Mouse (Mus musculus) midbrain, postnatal 0 days (tissue): ENCODE measurements around the gene Grwd1. TPM values are rescaled to one million over a fixed set of nuclear protein-coding genes. Genes with fewer than 3 reads are reported as not detected.

Source experiments
- ATAC-seq: fragments of 200-750 bp; cut with Nextera tagmentation; 2 replicates; pipeline ENCODE4 v1.8.0; 2017; ENCODE audit warnings: moderate number of reproducible peaks, mild to moderate bottlenecking, moderate TSS enrichment, moderate library complexity; ENCODE audit not compliant: low FRiP score
- DNase-seq: peaks from one replicate; pipeline ENCODE4 v3.0.0-alpha.2; 2015; ENCODE audit warnings: low spot score
- H3K27ac ChIP-seq: fragments of 300-500 bp; sonication (generic); 2 replicates; pipeline ENCODE4 v1.5.1; 2014; ENCODE audit warnings: low read depth, mild to moderate bottlenecking, low read length, mixed read lengths
- H3K27me3 ChIP-seq: fragments of 300-500 bp; sonication (generic); 2 replicates; pipeline ENCODE4 v1.6.1; 2014; ENCODE audit warnings: low read length, control low read depth, mixed read lengths; ENCODE audit not compliant: insufficient read depth
- H3K36me3 ChIP-seq: fragments of 300-500 bp; sonication (generic); 2 replicates; pipeline ENCODE4 v1.6.1; 2014; ENCODE audit warnings: low read length, control low read depth, mixed read lengths; ENCODE audit not compliant: insufficient read depth
- H3K4me1 ChIP-seq: fragments of 300-500 bp; sonication (generic); 2 replicates; pipeline ENCODE4 v1.6.1; 2014; ENCODE audit warnings: mild to moderate bottlenecking, control low read depth, antibody characterized with exemption, low read length, mixed read lengths; ENCODE audit not compliant: insufficient read depth
- H3K4me2 ChIP-seq: fragments of 300-500 bp; sonication (generic); 2 replicates; pipeline ENCODE4 v1.6.1; 2014; ENCODE audit warnings: low read depth, mild to moderate bottlenecking, low read length, mixed read lengths; ENCODE audit not compliant: poor library complexity, severe bottlenecking
- H3K4me3 ChIP-seq: fragments of 300-500 bp; sonication (generic); 2 replicates; pipeline ENCODE4 v1.5.1; 2014; ENCODE audit warnings: low read depth, mild to moderate bottlenecking, low read length, moderate library complexity
- H3K9ac ChIP-seq: fragments of 300-500 bp; sonication (generic); replicated peaks from 2 replicates; pipeline ENCODE4 v1.6.1; 2014; ENCODE audit warnings: mild to moderate bottlenecking, low read length, moderate library complexity, mixed read lengths; ENCODE audit not compliant: poor library complexity, severe bottlenecking
- H3K9me3 ChIP-seq: fragments of 300-500 bp; sonication (generic); 2 replicates; pipeline ENCODE4 v1.6.1; 2016; ENCODE audit warnings: low read length, control low read depth
- CTCF ChIP-seq: IDR thresholded peaks from 2 replicates; pipeline ENCODE4 v1.5.1; 2016; ENCODE audit warnings: antibody characterized with exemption, mild to moderate bottlenecking
- WGBS: fragments of 180-500 bp; shearing (Covaris S2); extraction: QIAGEN DNeasy Blood & Tissue Kit; methylation state at CpG from one replicate; pipeline ENCODE4 v1.1.7; 2014; 5-methylcytosine and 5-hydroxymethylcytosine counted together
- polyA plus RNA-seq: library from polyadenylated mRNA; unstranded; fragments of >200 nt; fragmentation: Nextera tagmentation; extraction: Ambion mirVana; gene quantifications from 2 replicates; pipeline ENCODE4 v1.2.1, GENCODE M21; 2015
- total RNA-seq: library from RNA; depleted of rRNA; stranded (reverse); fragments of >200 nt; gene quantifications from 2 replicates; pipeline ENCODE4 v1.2.3, GENCODE M21; 2014

Grwd1 gene
- total and polyA plus RNA-seq, 2 experiments from 2014 or later: 31.3 to 48.7 TPM

GRCm38 (mm10) chr7:45865925-45866910, 35.5 kb upstream of the Grwd1 start:
- Histone ChIP-seq H3K4me2 (peak overlapping the region; percentile 88), H3K4me1 (peaks cover 15% of the 10 kb centered on the region), H3K9me3 (no peaks in the 10 kb centered on the region), H3K27ac (peak overlapping the region; percentile 69), H3K36me3 (peaks cover 5% of the 10 kb centered on the region; the same call in 1 of the 2 replicates), H3K4me3 (peak overlapping the region; percentile 71), H3K27me3 (peaks cover 4% of the 10 kb centered on the region; the same call in 1 of the 2 replicates), H3K9ac (peak overlapping the region; percentile 91)
- DNase-seq (peak; percentile 96), ATAC-seq (peak; percentile 62)
- no peak for TF ChIP-seq CTCF
- 1% methylated on average over 110 of the region's 117 CpGs for WGBS

GRCm38 (mm10) chr7:45864435-45864834, 33.7 kb upstream of the Grwd1 start:
- no peak overlapping the region for H3K27ac ChIP-seq
- no peak overlapping the region for H3K9ac ChIP-seq
- no peak for TF ChIP-seq CTCF
- no peak overlapping the region for H3K4me3 ChIP-seq
- no peaks in the 10 kb centered on the region for H3K9me3 ChIP-seq
- H3K4me1 ChIP-seq: peaks cover 15% of the 10 kb centered on the region
- H3K4me2 ChIP-seq: no peak overlapping the region
- no peak for DNase-seq
- 61% methylated on average over 3 of the region's 3 CpGs for WGBS
- H3K27me3 ChIP-seq: peaks cover 4% of the 10 kb centered on the region; the same call in 1 of the 2 replicates
- ATAC-seq: no peak
- H3K36me3 ChIP-seq: peaks cover 7% of the 10 kb centered on the region; the same call in 1 of the 2 replicates

GRCm38 (mm10) chr7:45862804-45863203, 32.1 kb upstream of the Grwd1 start:
- Histone ChIP-seq H3K4me2 (no peak overlapping the region), H3K27me3 (peaks cover 4% of the 10 kb centered on the region; the same call in 1 of the 2 replicates), H3K4me1 (peaks cover 9% of the 10 kb centered on the region), H3K9me3 (no peaks in the 10 kb centered on the region), H3K36me3 (peaks cover 7% of the 10 kb centered on the region; the same call in 1 of the 2 replicates), H3K27ac (no peak overlapping the region), H3K9ac (no peak overlapping the region), H3K4me3 (no peak overlapping the region)
- no peak for DNase-seq
- WGBS: 89% methylated on average over 7 of the region's 7 CpGs
- no peak for ATAC-seq
- TF ChIP-seq CTCF: no peak

GRCm38 (mm10) chr7:45859008-45859407, 28.3 kb upstream of the Grwd1 start:
- Histone ChIP-seq H3K4me2 (no peak overlapping the region), H3K27ac (no peak overlapping the region), H3K4me3 (no peak overlapping the region), H3K36me3 (peaks cover 17% of the 10 kb centered on the region), H3K27me3 (peaks cover 4% of the 10 kb centered on the region; the same call in 1 of the 2 replicates), H3K9me3 (no peaks in the 10 kb centered on the region), H3K9ac (no peak overlapping the region), H3K4me1 (0 out of 2 replicates have a peak, but pooled peaks cover 2% of the 10 kb centered on the region)
- DNase-seq: no peak
- WGBS: 70% methylated on average over 4 of the region's 4 CpGs
- ATAC-seq: no peak
- TF ChIP-seq CTCF: no peak

GRCm38 (mm10) chr7:45856950-45857901, 26.5 kb upstream of the Grwd1 start:
- Histone ChIP-seq H3K27me3 (peaks cover 3% of the 10 kb centered on the region; the same call in 1 of the 2 replicates), H3K4me1 (0 out of 2 replicates have a peak, but pooled peaks cover 2% of the 10 kb centered on the region), H3K4me2 (peak overlapping the region; percentile 42), H3K36me3 (peaks cover 25% of the 10 kb centered on the region), H3K9ac (peak overlapping the region; percentile 36; the same call in 1 of the 2 replicates), H3K9me3 (no peaks in the 10 kb centered on the region), H3K27ac (peak overlapping the region; percentile 18; the same call in 1 of the 2 replicates), H3K4me3 (peak overlapping the region; percentile 24)
- no peak for TF ChIP-seq CTCF
- ATAC-seq: no peak
- 10% methylated on average over 28 of the region's 30 CpGs for WGBS
- no peak for DNase-seq
